Mouse (Mus musculus) liver, embryonic 14.5 days (tissue): Measurements from ENCODE around the gene Ethe1. TPM values are rescaled to one million over a fixed set of nuclear protein-coding genes. Genes with fewer than 3 reads are reported as not detected.

Experiments
- ATAC-seq: fragments of 200-750 bp; cut with Nextera tagmentation; 2 replicates; pipeline ENCODE4 v1.8.0; 2017; ENCODE audit warnings: moderate number of reproducible peaks, mild to moderate bottlenecking, moderate library complexity; ENCODE audit not compliant: insufficient read depth
- DNase-seq, 3 experiments: peaks; one replicate each; pipeline ENCODE4 v3.0.0-alpha.2; 2012 to 2013; ENCODE audit warnings: low read depth in 3 of 3, low spot score in 3 of 3
- H3K27ac ChIP-seq: fragments of 300-500 bp; sonication (generic); 2 replicates; pipeline ENCODE4 v1.5.1; 2014; ENCODE audit warnings: moderate library complexity, mild to moderate bottlenecking, control low read depth, inconsistent platforms
- H3K27me3 ChIP-seq: fragments of 300-500 bp; sonication (generic); 2 replicates; pipeline ENCODE4 v1.6.1; 2014; ENCODE audit warnings: mild to moderate bottlenecking, low read length, moderate library complexity; ENCODE audit not compliant: control insufficient read depth, insufficient read depth
- H3K36me3 ChIP-seq: fragments of 300-500 bp; sonication (generic); replicated peaks from 2 replicates; pipeline ENCODE4 v1.6.1; 2014; ENCODE audit warnings: low read depth; ENCODE audit not compliant: control insufficient read depth, insufficient read depth
- H3K4me1 ChIP-seq, 2 experiments: fragments of 200-500 bp in 1 of 2; fragments of 300-500 bp in 1 of 2; sonication (generic) in 1 of 2; replicated peaks; 2 replicates each; pipeline ENCODE4 v1.6.1; 2012 to 2014; ENCODE audit warnings: antibody characterized with exemption in 1 of 2, inconsistent platforms in 1 of 2, low read length in 1 of 2; ENCODE audit not compliant: control insufficient read depth in 2 of 2, insufficient read depth in 2 of 2
- H3K4me2 ChIP-seq: fragments of 300-500 bp; sonication (generic); 2 replicates; pipeline ENCODE4 v1.6.1; 2014; ENCODE audit warnings: low read depth, mild to moderate bottlenecking, control low read depth, moderate library complexity
- H3K4me3 ChIP-seq, 2 experiments: fragments of 200-500 bp in 1 of 2; fragments of 300-500 bp in 1 of 2; sonication (generic) in 1 of 2; 2 replicates each; pipeline ENCODE4 v1.5.1; 2012 to 2014; ENCODE audit warnings: low read depth in 2 of 2, low read length in 2 of 2, mild to moderate bottlenecking in 2 of 2, control low read depth in 1 of 2, inconsistent platforms in 1 of 2, moderate library complexity in 1 of 2; ENCODE audit not compliant: insufficient read depth in 1 of 2
- H3K9ac ChIP-seq: fragments of 300-500 bp; sonication (generic); replicated peaks from 2 replicates; pipeline ENCODE4 v1.6.1; 2014; ENCODE audit warnings: mild to moderate bottlenecking, control low read depth, moderate library complexity
- H3K9me3 ChIP-seq: fragments of 300-500 bp; sonication (generic); 2 replicates; pipeline ENCODE4 v1.6.1; 2016; ENCODE audit warnings: low read length, mixed read lengths; ENCODE audit not compliant: control insufficient read depth
- CTCF ChIP-seq: IDR thresholded peaks from 2 replicates; pipeline ENCODE4 v1.5.1; 2016; ENCODE audit warnings: antibody characterized with exemption, low read depth, control low read depth
- EP300 ChIP-seq: IDR thresholded peaks from 2 replicates; pipeline ENCODE4 v1.6.1; 2016; ENCODE audit warnings: antibody characterized with exemption, low read depth
- WGBS: fragments of 180-500 bp; shearing (Covaris S2); extraction: QIAGEN DNeasy Blood & Tissue Kit; methylation state at CpG from one replicate; pipeline ENCODE4 v1.1.7; 2014; ENCODE audit not compliant: insufficient replicate concordance; 5-methylcytosine and 5-hydroxymethylcytosine counted together
- polyA plus RNA-seq, 2 experiments: library from polyadenylated mRNA; depleted of rRNA in 1 of 2; stranded (reverse) in 1 of 2; unstranded in 1 of 2; fragments of >200 nt; fragmentation: Nextera tagmentation in 1 of 2; extraction: Ambion mirVana in 1 of 2; gene quantifications; 2 replicates each; pipeline versions ENCODE4 v1.2.1 to v1.2.3; 2012 to 2014

Ethe1 gene
- polyA plus RNA-seq, 2 experiments: 14.8 to 24.8 TPM

DNA sequence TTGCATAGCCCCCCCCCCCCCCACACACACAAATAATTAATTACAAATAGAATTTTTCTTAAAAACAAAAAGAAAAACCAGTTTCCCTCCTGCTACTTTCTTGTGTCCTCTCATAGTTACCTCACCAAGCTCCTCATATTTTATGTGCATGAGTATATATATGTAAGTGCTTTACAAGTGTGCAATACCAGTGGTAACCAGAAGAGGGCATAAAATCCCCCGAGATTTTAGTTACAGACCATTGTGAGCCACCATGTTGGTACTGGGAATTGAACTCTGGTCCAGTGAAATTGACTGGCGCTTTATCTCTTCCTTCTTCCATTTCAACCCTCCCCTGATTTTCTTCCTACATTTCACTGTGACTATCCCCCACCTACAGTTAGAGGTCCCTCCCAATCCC is 42.8 kb upstream of the Ethe1 start:
- H3K27ac ChIP-seq: no peak overlapping the region
- no peaks in the 10 kb centered on the region for H3K9me3 ChIP-seq
- H3K27me3 ChIP-seq: no peaks in the 10 kb centered on the region
- H3K4me1 ChIP-seq: peaks cover 0 to 11% of the 10 kb centered on the region in 2 experiments; a peak in 3 of 4 replicates
- H3K9ac ChIP-seq: no peak overlapping the region
- WGBS: 53% methylated on average over 2 of the region's 2 CpGs
- ATAC-seq: no peak
- H3K4me3 ChIP-seq: no peak overlapping the region
- DNase-seq: no peak
- peaks cover 2% of the 10 kb centered on the region; the same call in 1 of the 2 replicates for H3K36me3 ChIP-seq
- H3K4me2 ChIP-seq: no peak overlapping the region
- TF ChIP-seq CTCF: peak; percentile 35; the same call in 1 of the 2 replicates
- no peak for TF ChIP-seq EP300

DNA sequence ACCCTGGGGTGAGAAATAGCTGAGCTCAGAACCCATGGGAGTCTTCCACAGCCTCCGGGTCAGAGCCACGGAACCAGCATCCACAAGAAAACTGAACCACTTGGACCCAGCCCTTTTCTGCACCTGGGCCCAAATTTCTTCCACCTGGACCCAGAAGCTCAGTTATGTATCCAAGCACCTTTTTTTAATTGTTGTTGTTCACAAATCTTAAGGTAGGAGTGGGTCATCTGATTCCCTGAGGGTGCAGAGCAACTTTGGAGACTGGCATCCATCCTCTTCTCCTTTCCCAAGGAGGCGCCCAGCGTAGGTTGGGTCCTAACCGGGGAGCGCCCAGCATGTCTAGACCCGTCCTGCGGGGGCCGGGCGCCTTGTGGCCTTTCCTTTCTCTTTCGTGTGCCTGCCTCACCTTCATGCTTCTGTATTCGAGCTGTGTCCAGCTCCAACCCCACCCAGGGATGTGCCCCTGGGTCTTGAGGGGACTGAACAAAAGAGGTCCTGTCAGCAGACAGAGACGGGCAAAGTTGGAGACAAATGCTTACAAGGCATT is 41.2 kb upstream of the Ethe1 start, which contains the start of the genes Pinlyp and Xrcc1:
TSS of gene Pinlyp (minus strand) at position 51 of the 547 bp plus-strand sequence.
TSS of gene Xrcc1 (plus strand) at position 222 of the 547 bp plus-strand sequence.
- 50% methylated on average over 13 of the region's 13 CpGs for WGBS
- peak within 1 kb of the TSS; percentile 89 for H3K9ac ChIP-seq
- no peaks in the 10 kb centered on the region for H3K9me3 ChIP-seq
- peak within 1 kb of the TSS; percentile 87 for H3K4me2 ChIP-seq
- peaks cover 0 to 12% of the 10 kb centered on the region in 2 experiments; a peak in 3 of 4 replicates for H3K4me1 ChIP-seq
- H3K27me3 ChIP-seq: no peaks in the 10 kb centered on the region
- no peak within 1 kb of the TSS; the same call in 1 of the 2 replicates for H3K27ac ChIP-seq
- H3K36me3 ChIP-seq: peaks cover 2% of the 10 kb centered on the region
- ATAC-seq: no peak
- TF ChIP-seq EP300 (no peak), CTCF (no peak)
- H3K4me3 ChIP-seq: peak within 1 kb of the TSS; percentile 92 to 93
- no peak for DNase-seq

DNA sequence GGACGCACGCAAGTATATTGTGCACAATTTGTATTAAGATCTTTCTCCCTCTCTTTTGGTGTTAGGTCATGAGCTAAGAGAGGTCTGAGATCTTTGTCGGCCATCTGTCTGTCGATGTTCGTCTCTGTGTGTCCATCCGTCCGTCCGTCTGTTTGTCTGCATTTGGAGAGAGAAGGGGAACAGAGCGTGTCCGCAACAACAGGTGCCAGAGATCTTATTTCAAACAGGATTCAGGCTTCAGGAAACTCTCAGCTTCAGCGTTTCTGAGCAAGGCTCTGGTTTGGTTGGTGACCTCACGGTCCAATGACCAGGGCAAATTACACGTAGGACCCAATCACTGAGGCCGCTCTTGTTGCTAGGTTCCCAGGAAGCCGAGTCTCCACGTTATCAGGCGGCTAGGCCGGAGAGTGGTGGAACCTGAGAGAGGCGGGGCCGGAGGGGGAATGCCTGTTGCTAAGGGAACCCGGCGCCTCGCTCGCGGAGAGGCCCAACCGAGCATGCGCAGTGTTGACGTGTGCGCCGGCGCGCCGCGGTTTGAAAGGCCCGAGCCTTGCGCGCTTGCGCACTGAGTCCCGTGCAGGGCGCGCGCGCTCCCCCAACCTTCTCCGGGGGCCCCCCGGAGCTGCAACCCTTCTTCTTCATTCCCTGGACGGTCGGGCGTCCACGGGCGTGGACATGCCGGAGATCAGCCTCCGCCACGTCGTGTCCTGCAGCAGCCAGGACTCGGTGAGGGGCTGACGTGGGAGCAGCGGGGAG is 40.5 kb upstream of the Ethe1 start:
- DNase-seq (peak; percentile 98 to 99 (median 98)), ATAC-seq (peak; percentile 98)
- Histone ChIP-seq H3K4me1 (peaks cover 0 to 12% of the 10 kb centered on the region in 2 experiments; a peak in 3 of 4 replicates), H3K27me3 (no peaks in the 10 kb centered on the region), H3K9me3 (no peaks in the 10 kb centered on the region), H3K4me3 (peak overlapping the region; percentile 92 to 93), H3K36me3 (peaks cover 2% of the 10 kb centered on the region), H3K9ac (peak overlapping the region; percentile 89), H3K27ac (peak overlapping the region; percentile 33; the same call in 1 of the 2 replicates), H3K4me2 (peak overlapping the region; percentile 87)
- TF ChIP-seq EP300 (no peak), CTCF (no peak)
- WGBS: 1% methylated on average over 57 of the region's 57 CpGs

DNA sequence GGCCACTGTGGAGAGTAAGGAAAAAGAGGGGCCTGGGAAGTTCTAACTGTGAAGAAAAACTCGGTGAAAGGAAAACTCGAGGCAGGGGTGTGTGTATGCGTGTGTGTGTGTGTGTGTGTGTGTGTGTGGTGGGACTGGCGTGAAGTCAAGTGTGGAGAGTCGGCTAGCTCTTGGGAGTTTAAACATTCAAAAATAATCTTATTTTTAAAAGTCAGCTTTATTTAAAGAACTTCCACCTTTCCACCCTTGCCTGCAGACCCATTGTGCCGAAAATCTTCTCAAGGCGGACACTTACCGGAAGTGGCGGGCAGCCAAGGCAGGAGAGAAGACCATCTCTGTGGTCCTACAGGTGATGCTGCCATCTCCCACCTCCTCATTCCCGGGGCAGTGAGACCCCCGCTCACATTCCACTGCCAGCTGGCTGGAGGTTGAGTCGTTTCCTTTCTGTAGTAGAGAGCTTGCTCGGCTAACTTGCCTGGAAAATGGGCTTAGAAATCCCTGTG is 39.8 kb upstream of the Ethe1 start:
- Histone ChIP-seq H3K27ac (peak overlapping the region; percentile 33), H3K4me3 (peak overlapping the region; percentile 92 to 93), H3K9ac (peak overlapping the region; percentile 89), H3K9me3 (no peaks in the 10 kb centered on the region), H3K27me3 (no peaks in the 10 kb centered on the region), H3K36me3 (peaks cover 2% of the 10 kb centered on the region), H3K4me2 (peak overlapping the region; percentile 87), H3K4me1 (peaks cover 0 to 12% of the 10 kb centered on the region in 2 experiments; a peak in 3 of 4 replicates)
- ATAC-seq: no peak
- no peak for TF ChIP-seq EP300
- no peak for TF ChIP-seq CTCF
- no peak for DNase-seq
- WGBS: 27% methylated on average over 13 of the region's 13 CpGs
